Mouse (Mus musculus) neural tube, embryonic 12.5 days (tissue): ENCODE results near the gene Ctbp2. TPM values are rescaled to one million over a fixed set of nuclear protein-coding genes. Genes with fewer than 3 reads are reported as not detected.

Experiments
- ATAC-seq: fragments of 200-750 bp; cut with Nextera tagmentation; 2 replicates; pipeline ENCODE4 v1.8.0; 2017; ENCODE audit warnings: low read depth, mild to moderate bottlenecking, moderate TSS enrichment, moderate library complexity; ENCODE audit not compliant: low FRiP score
- H3K27ac ChIP-seq: fragments of 300-500 bp; sonication (generic); 2 replicates; pipeline ENCODE4 v1.5.1; 2016
- H3K27me3 ChIP-seq: fragments of 300-500 bp; sonication (generic); replicated peaks from 2 replicates; pipeline ENCODE4 v1.6.1; 2016; ENCODE audit warnings: mild to moderate bottlenecking
- H3K36me3 ChIP-seq: fragments of 300-500 bp; sonication (generic); 2 replicates; pipeline ENCODE4 v1.6.1; 2016; ENCODE audit warnings: mild to moderate bottlenecking
- H3K4me1 ChIP-seq: fragments of 300-500 bp; sonication (generic); 2 replicates; pipeline ENCODE4 v1.6.1; 2016
- H3K4me2 ChIP-seq: fragments of 300-500 bp; sonication (generic); replicated peaks from 2 replicates; pipeline ENCODE4 v1.6.1; 2016; ENCODE audit warnings: mild to moderate bottlenecking
- H3K4me3 ChIP-seq: fragments of 300-500 bp; sonication (generic); 2 replicates; pipeline ENCODE4 v1.5.1; 2016
- H3K9ac ChIP-seq: fragments of 300-500 bp; sonication (generic); 2 replicates; pipeline ENCODE4 v1.6.1; 2016; ENCODE audit warnings: mild to moderate bottlenecking
- H3K9me3 ChIP-seq: fragments of 300-500 bp; sonication (generic); 2 replicates; pipeline ENCODE4 v1.6.1; 2016; ENCODE audit warnings: mild to moderate bottlenecking
- WGBS: fragments of 180-500 bp; shearing (Covaris S2); methylation state at CpG from one replicate; pipeline ENCODE4 v1.1.7; 2016; 5-methylcytosine and 5-hydroxymethylcytosine counted together
- polyA plus RNA-seq: library from polyadenylated mRNA; unstranded; fragments of >200 nt; fragmentation: Nextera tagmentation; extraction: Ambion mirVana; gene quantifications from 2 replicates; pipeline ENCODE4 v1.2.1, GENCODE M21; 2016

Gene Ctbp2
- polyA plus RNA-seq, 1 experiment from 2014 or later: 131 TPM

- peaks cover 62% of the 10 kb centered on the region for H3K4me1 ChIP-seq
- H3K36me3 ChIP-seq: peaks cover 13% of the 10 kb centered on the region; the same call in 1 of the 2 replicates
- no peak overlapping the region for H3K4me3 ChIP-seq
- ATAC-seq: no peak
- H3K9ac ChIP-seq: no peak overlapping the region
- H3K9me3 ChIP-seq: no peaks in the 10 kb centered on the region
- H3K27me3 ChIP-seq: no peaks in the 10 kb centered on the region
- H3K27ac ChIP-seq: no peak overlapping the region
- WGBS: 94% methylated on average over 3 of the region's 3 CpGs
- H3K4me2 ChIP-seq: no peak overlapping the region
Observed at GRCm38 (mm10) chr7:133010477-133010876, 113.7 kb downstream of the Ctbp2 start.

- 89% methylated on average over 8 of the region's 8 CpGs for WGBS
- H3K4me2 ChIP-seq: no peak overlapping the region
- H3K4me3 ChIP-seq: no peak overlapping the region
- H3K36me3 ChIP-seq: peaks cover 13% of the 10 kb centered on the region; the same call in 1 of the 2 replicates
- no peak for ATAC-seq
- H3K4me1 ChIP-seq: peaks cover 55% of the 10 kb centered on the region
- H3K27ac ChIP-seq: no peak overlapping the region
- H3K27me3 ChIP-seq: no peaks in the 10 kb centered on the region
- H3K9me3 ChIP-seq: no peaks in the 10 kb centered on the region
- H3K9ac ChIP-seq: no peak overlapping the region
Observed at GRCm38 (mm10) chr7:133009676-133010075, 114.5 kb downstream of the Ctbp2 start.

- ATAC-seq: no peak
Observed at GRCm38 (mm10) chr7:133008663-133009062, 115.5 kb downstream of the Ctbp2 start.

GRCm38 (mm10) chr7:133007343-133007742 is 116.8 kb downstream of the Ctbp2 start:
- H3K9ac ChIP-seq: no peak overlapping the region
- H3K4me1 ChIP-seq: peaks cover 46% of the 10 kb centered on the region
- peaks cover 20% of the 10 kb centered on the region; the same call in 1 of the 2 replicates for H3K36me3 ChIP-seq
- WGBS: 84% methylated on average over 11 of the region's 11 CpGs
- no peak overlapping the region for H3K4me2 ChIP-seq
- ATAC-seq: no peak
- no peak overlapping the region for H3K4me3 ChIP-seq
- H3K9me3 ChIP-seq: no peaks in the 10 kb centered on the region
- no peaks in the 10 kb centered on the region for H3K27me3 ChIP-seq
- H3K27ac ChIP-seq: no peak overlapping the region

More at GRCm38 (mm10) chr7:133008663-133009062, 115.5 kb downstream of the Ctbp2 start:
- Histone ChIP-seq H3K27ac (no peak overlapping the region), H3K9ac (no peak overlapping the region), H3K9me3 (no peaks in the 10 kb centered on the region), H3K36me3 (peaks cover 13% of the 10 kb centered on the region; the same call in 1 of the 2 replicates), H3K4me2 (no peak overlapping the region), H3K27me3 (no peaks in the 10 kb centered on the region), H3K4me3 (no peak overlapping the region), H3K4me1 (peaks cover 54% of the 10 kb centered on the region)
- 82% methylated on average over 4 of the region's 4 CpGs for WGBS

GRCm38 (mm10) chr7:133005772-133006171 is 118.4 kb downstream of the Ctbp2 start:
- WGBS: 90% methylated on average over 7 of the region's 7 CpGs
- Histone ChIP-seq H3K4me3 (no peak overlapping the region), H3K27ac (no peak overlapping the region), H3K9ac (no peak overlapping the region), H3K9me3 (no peaks in the 10 kb centered on the region), H3K4me1 (peaks cover 34% of the 10 kb centered on the region), H3K27me3 (no peaks in the 10 kb centered on the region), H3K4me2 (no peak overlapping the region), H3K36me3 (peaks cover 20% of the 10 kb centered on the region; the same call in 1 of the 2 replicates)
- no peak for ATAC-seq

GRCm38 (mm10) chr7:133003421-133003820 is 120.7 kb downstream of the Ctbp2 start:
- 42% methylated on average over 3 of the region's 3 CpGs for WGBS
- Histone ChIP-seq H3K9ac (no peak overlapping the region), H3K4me1 (peaks cover 20% of the 10 kb centered on the region), H3K4me3 (no peak overlapping the region), H3K4me2 (no peak overlapping the region), H3K27ac (no peak overlapping the region), H3K36me3 (peaks cover 24% of the 10 kb centered on the region), H3K9me3 (no peaks in the 10 kb centered on the region), H3K27me3 (no peaks in the 10 kb centered on the region)
- no peak for ATAC-seq

- H3K9ac ChIP-seq: no peak overlapping the region
- no peaks in the 10 kb centered on the region for H3K27me3 ChIP-seq
- no peak overlapping the region for H3K27ac ChIP-seq
- peaks cover 9% of the 10 kb centered on the region for H3K4me1 ChIP-seq
- ATAC-seq: no peak
- no peaks in the 10 kb centered on the region for H3K9me3 ChIP-seq
- H3K4me2 ChIP-seq: no peak overlapping the region
- H3K36me3 ChIP-seq: peaks cover 35% of the 10 kb centered on the region
- no peak overlapping the region for H3K4me3 ChIP-seq
- 90% methylated on average over 6 of the region's 6 CpGs for WGBS
Observed at GRCm38 (mm10) chr7:133002271-133002670, 121.9 kb downstream of the Ctbp2 start.

- H3K4me3 ChIP-seq: no peak overlapping the region
- WGBS: 92% methylated on average over 3 of the region's 3 CpGs
- H3K9ac ChIP-seq: no peak overlapping the region
- no peak overlapping the region for H3K4me2 ChIP-seq
- H3K4me1 ChIP-seq: peaks cover 8% of the 10 kb centered on the region
- H3K27ac ChIP-seq: no peak overlapping the region
- H3K27me3 ChIP-seq: no peaks in the 10 kb centered on the region
- peaks cover 44% of the 10 kb centered on the region for H3K36me3 ChIP-seq
- ATAC-seq: no peak
- no peaks in the 10 kb centered on the region for H3K9me3 ChIP-seq
Observed at GRCm38 (mm10) chr7:133001388-133001787, 122.8 kb downstream of the Ctbp2 start.

GRCm38 (mm10) chr7:132999061-132999460 is 125.1 kb downstream of the Ctbp2 start:
- Histone ChIP-seq H3K36me3 (peaks cover 61% of the 10 kb centered on the region), H3K9me3 (no peaks in the 10 kb centered on the region), H3K4me1 (peaks cover 1% of the 10 kb centered on the region; the same call in 1 of the 2 replicates), H3K9ac (no peak overlapping the region), H3K27me3 (no peaks in the 10 kb centered on the region), H3K4me2 (no peak overlapping the region), H3K4me3 (no peak overlapping the region), H3K27ac (no peak overlapping the region)
- WGBS: 97% methylated on average over 11 of the region's 11 CpGs
- ATAC-seq: no peak

- H3K4me1 ChIP-seq: no peaks in the 10 kb centered on the region; the same call in 1 of the 2 replicates
- no peaks in the 10 kb centered on the region for H3K27me3 ChIP-seq
- H3K4me3 ChIP-seq: no peak overlapping the region
- no peak overlapping the region for H3K4me2 ChIP-seq
- H3K36me3 ChIP-seq: peaks cover 64% of the 10 kb centered on the region
- WGBS: 96% methylated on average over 12 of the region's 12 CpGs
- no peak overlapping the region for H3K9ac ChIP-seq
- no peaks in the 10 kb centered on the region for H3K9me3 ChIP-seq
- ATAC-seq: no peak
- no peak overlapping the region for H3K27ac ChIP-seq
Observed at GRCm38 (mm10) chr7:132998639-132999038, 125.5 kb downstream of the Ctbp2 start.

GRCm38 (mm10) chr7:132996391-132996790 is 127.8 kb downstream of the Ctbp2 start:
- no peak overlapping the region for H3K27ac ChIP-seq
- H3K4me1 ChIP-seq: no peaks in the 10 kb centered on the region
- H3K36me3 ChIP-seq: peaks cover 62% of the 10 kb centered on the region
- no peak overlapping the region for H3K4me2 ChIP-seq
- no peaks in the 10 kb centered on the region for H3K9me3 ChIP-seq
- H3K9ac ChIP-seq: no peak overlapping the region
- ATAC-seq: no peak
- H3K27me3 ChIP-seq: no peaks in the 10 kb centered on the region
- H3K4me3 ChIP-seq: no peak overlapping the region
- 91% methylated on average over 5 of the region's 5 CpGs for WGBS

- no peak for ATAC-seq
- Histone ChIP-seq H3K36me3 (peaks cover 78% of the 10 kb centered on the region), H3K4me3 (no peak overlapping the region), H3K9ac (no peak overlapping the region), H3K4me2 (no peak overlapping the region), H3K4me1 (no peaks in the 10 kb centered on the region), H3K27me3 (no peaks in the 10 kb centered on the region), H3K9me3 (no peaks in the 10 kb centered on the region), H3K27ac (no peak overlapping the region)
- 79% methylated on average over 6 of the region's 6 CpGs for WGBS
Observed at GRCm38 (mm10) chr7:132994628-132995191, 129.4 kb downstream of the Ctbp2 start.

GRCm38 (mm10) chr7:132994120-132994519 is 130.0 kb downstream of the Ctbp2 start:
- Histone ChIP-seq H3K27ac (no peak overlapping the region), H3K9me3 (no peaks in the 10 kb centered on the region), H3K4me2 (no peak overlapping the region), H3K4me1 (no peaks in the 10 kb centered on the region), H3K4me3 (no peak overlapping the region), H3K27me3 (no peaks in the 10 kb centered on the region), H3K36me3 (peaks cover 78% of the 10 kb centered on the region), H3K9ac (no peak overlapping the region)
- WGBS: 93% methylated on average over 8 of the region's 8 CpGs
- no peak for ATAC-seq
